Mouse (Mus musculus): ENCODE results near the gene Serpine1.

Serpine1 gene

DNA sequence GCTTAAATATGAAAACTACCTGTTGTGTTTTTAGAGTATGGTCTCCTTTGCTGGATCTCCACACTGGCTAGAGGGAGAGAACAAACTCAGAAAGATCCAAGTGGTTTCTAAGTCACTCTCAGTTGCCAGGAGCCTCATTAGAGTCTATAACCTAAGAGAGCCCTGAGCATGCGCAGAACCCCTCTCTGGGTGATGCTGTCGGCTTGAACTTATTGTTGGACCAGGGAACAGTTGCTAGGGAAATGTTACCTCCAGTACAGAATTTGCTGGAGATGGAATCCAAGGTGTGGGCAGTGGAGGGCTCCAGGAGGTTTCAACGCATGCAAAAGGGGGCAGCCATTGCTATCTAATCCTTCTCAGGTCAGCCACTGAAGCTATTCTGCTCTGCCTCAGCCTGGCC is 47.8 kb downstream of the Serpine1 start:
- no peak for DNase-seq (ENCODE audit: low spot score in 2 of 2)

DNA sequence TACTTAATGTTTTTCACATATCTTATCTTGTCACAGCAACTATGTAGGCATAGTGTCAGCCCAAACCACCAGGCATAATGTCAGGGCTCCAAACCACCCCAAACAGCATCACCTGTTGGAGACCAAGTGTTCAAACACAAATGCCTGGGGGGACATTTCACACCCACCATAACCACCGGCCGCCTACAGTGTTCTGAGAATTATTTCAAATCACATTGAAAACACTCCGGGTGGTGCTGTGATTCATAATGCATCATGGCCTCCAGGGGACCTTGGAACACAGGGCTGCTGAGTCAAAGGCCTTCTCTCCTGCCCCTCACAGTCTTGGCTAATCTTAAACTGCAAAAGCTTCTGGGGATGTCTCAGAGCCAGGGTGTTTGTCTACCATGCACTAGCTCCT is 56.2 kb downstream of the Serpine1 start:
- no peak for DNase-seq (ENCODE audit: low spot score in 2 of 2)

DNA sequence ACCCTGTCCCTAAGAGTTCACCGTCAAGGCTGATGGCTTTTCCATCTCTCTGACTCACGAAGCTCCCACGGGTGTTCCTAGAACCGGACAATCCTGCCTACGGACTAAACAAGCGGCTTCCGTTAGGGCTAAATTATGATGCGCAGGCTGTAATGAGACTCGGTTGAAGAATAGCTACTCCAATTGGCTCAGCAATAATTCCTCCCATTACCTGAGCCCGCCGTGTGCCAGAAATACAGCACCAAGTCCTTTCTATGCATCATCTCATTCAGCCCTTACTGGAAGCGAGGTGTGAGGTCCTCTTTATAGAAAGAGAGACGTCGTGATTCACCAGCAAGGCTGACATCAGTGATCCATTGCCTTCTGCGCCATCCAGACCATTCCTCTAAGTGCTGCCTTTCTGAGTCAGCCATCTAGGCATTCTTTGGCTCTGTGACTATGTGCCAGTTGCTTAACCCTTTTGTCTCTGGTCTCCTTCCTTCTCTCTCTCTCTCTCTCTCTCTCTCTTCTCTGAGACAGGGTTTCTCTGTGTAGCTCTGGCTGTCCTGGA is 59.6 kb downstream of the Serpine1 start:
- no peak for DNase-seq (ENCODE audit: low spot score in 2 of 2)

All from frontal cortex, postnatal 36 days (tissue).